ENCODE assay signal across 8 mouse cellular contexts in the genomic region with DNA sequence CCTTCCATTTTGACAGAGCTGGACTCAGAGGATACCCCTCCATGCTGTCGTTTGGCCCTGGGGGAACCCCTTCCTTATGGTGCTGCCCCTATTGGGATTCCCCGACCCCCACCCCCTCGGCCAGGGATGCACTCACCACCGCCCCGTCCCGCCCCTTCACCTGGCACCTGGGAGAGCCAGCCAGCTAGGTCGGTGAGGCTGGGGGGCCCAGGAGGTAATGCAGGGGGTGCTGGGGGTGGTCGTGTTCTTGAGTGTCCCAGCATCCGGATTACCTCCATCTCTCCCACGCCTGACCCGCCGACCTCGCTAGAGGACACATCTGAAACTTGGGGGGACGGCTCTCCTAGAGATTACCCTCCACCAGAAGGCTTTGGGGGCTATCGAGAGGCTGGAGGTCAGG. TPM values are rescaled to one million over a fixed set of nuclear protein-coding genes. Genes with fewer than 3 reads are reported as not detected.
DNase-seq lines count a peak whose midpoint lies in the region; ATAC-seq and TF ChIP-seq lines count a peak whose summit lies in the region.
"Had no signal": no experiment of that assay in that cellular context is flagged by ENCODE, and none has a peak within 500 bp of the region (broad histone marks: within the 10 kb centered on the region; RNA-seq: fewer than 3 reads in every experiment).

No protein-coding gene starts in this region.

- no peak for ATAC-seq in lung, embryonic 14.5 days (ENCODE audit: insufficient read depth)
- ATAC-seq in forebrain, embryonic 11.5 days (replicated peaks; ENCODE audit: low FRiP score) = no peak
- ATAC-seq in hindbrain, embryonic 16.5 days = no peak
- no peak for ATAC-seq in neural tube, embryonic 12.5 days (ENCODE audit: low FRiP score, low read depth)

- no peaks in the 10 kb centered on the region for H3K27me3 ChIP-seq in lung, embryonic 14.5 days (ENCODE audit: insufficient read depth, low read length)
- 0 out of 2 replicates have a peak, but pooled peaks cover 6% of the 10 kb centered on the region for H3K27me3 ChIP-seq in forebrain, embryonic 11.5 days (ENCODE audit: control insufficient read depth, insufficient read depth, low read length)
- H3K27me3 ChIP-seq in hindbrain, embryonic 16.5 days (replicated peaks; ENCODE audit: control insufficient read depth, insufficient read depth, low read length) = peaks cover 7% of the 10 kb centered on the region; the same call in 1 of the 2 replicates
- H3K27me3 ChIP-seq in neural tube, embryonic 12.5 days (replicated peaks) = peaks cover 24% of the 10 kb centered on the region

- H3K4me3 ChIP-seq in lung, embryonic 14.5 days (ENCODE audit: low read depth, low read length) = peak overlapping the region; percentile 75
- peak overlapping the region; percentile 42 for H3K4me3 ChIP-seq in forebrain, embryonic 11.5 days (ENCODE audit: low read depth, low read length)
- peak overlapping the region; percentile 63 for H3K4me3 ChIP-seq in hindbrain, embryonic 16.5 days (ENCODE audit: low read length)
- H3K4me3 ChIP-seq in neural tube, embryonic 12.5 days = peak overlapping the region; percentile 49
- H3K4me3 ChIP-seq: megakaryocyte, embryonic 14.5 days had no signal

- WGBS in lung, embryonic 14.5 days = 2% methylated on average over 15 of the region's 15 CpGs
- 2% methylated on average over 15 of the region's 15 CpGs for WGBS in forebrain, embryonic 11.5 days
- WGBS in hindbrain, embryonic 16.5 days = 5% methylated on average over 15 of the region's 15 CpGs
- WGBS in neural tube, embryonic 12.5 days = 1% methylated on average over 15 of the region's 15 CpGs

- H3K9ac ChIP-seq in lung, embryonic 14.5 days = peak overlapping the region; percentile 81
- H3K9ac ChIP-seq in forebrain, embryonic 11.5 days (ENCODE audit: low read length) = peak overlapping the region; percentile 78
- H3K9ac ChIP-seq in hindbrain, embryonic 16.5 days (ENCODE audit: low read depth, low read length) = peak overlapping the region; percentile 54
- H3K9ac ChIP-seq in neural tube, embryonic 12.5 days = peak overlapping the region; percentile 58; the same call in 1 of the 2 replicates

- H3K4me1 ChIP-seq in lung, embryonic 14.5 days (ENCODE audit: insufficient read depth) = no peaks in the 10 kb centered on the region; the same call in 1 of the 2 replicates
- H3K4me1 ChIP-seq in forebrain, embryonic 11.5 days (replicated peaks; ENCODE audit: control insufficient read depth, insufficient read depth, low read length) = peaks cover 15% of the 10 kb centered on the region; the same call in 1 of the 2 replicates
- H3K4me1 ChIP-seq in hindbrain, embryonic 16.5 days (ENCODE audit: control insufficient read depth, insufficient read depth, low read depth, low read length) = peaks cover 31% of the 10 kb centered on the region
- H3K4me1 ChIP-seq in neural tube, embryonic 12.5 days = peaks cover 27% of the 10 kb centered on the region

- peak overlapping the region; percentile 92 for H3K4me2 ChIP-seq in lung, embryonic 14.5 days
- peak overlapping the region; percentile 61 for H3K4me2 ChIP-seq in forebrain, embryonic 11.5 days (ENCODE audit: low read depth, low read length, severe bottlenecking)
- H3K4me2 ChIP-seq in hindbrain, embryonic 16.5 days (ENCODE audit: low read length) = peak overlapping the region; percentile 85
- H3K4me2 ChIP-seq in neural tube, embryonic 12.5 days (replicated peaks) = peak overlapping the region; percentile 85

- TF ChIP-seq CTCF in lung, embryonic 14.5 days (IDR thresholded peaks at IDR 0.05; ENCODE audit: low read depth) = no peak

- DNase-seq in lung, embryonic 14.5 days = no peak
- DNase-seq in lung, postnatal 14 days = no peak
- peak; percentile 66 for DNase-seq in forebrain, embryonic 11.5 days (ENCODE audit: low spot score)
- DNase-seq in right cerebral cortex, postnatal 10 days (ENCODE audit: low spot score in 2 of 2) = no peak
- no peak for DNase-seq in MN1 (ENCODE audit: low spot score)

- H3K36me3 ChIP-seq in lung, embryonic 14.5 days (ENCODE audit: insufficient read depth) = peaks cover 50% of the 10 kb centered on the region
- H3K36me3 ChIP-seq in forebrain, embryonic 11.5 days (ENCODE audit: control insufficient read depth, insufficient read depth, low read length) = no peaks in the 10 kb centered on the region
- H3K36me3 ChIP-seq in hindbrain, embryonic 16.5 days (ENCODE audit: control insufficient read depth, insufficient read depth, low read length) = no peaks in the 10 kb centered on the region
- H3K36me3 ChIP-seq in neural tube, embryonic 12.5 days = no peaks in the 10 kb centered on the region

- H3K9me3 ChIP-seq in lung, embryonic 14.5 days (ENCODE audit: low read depth, low read length) = no peaks in the 10 kb centered on the region
- no peaks in the 10 kb centered on the region for H3K9me3 ChIP-seq in forebrain, embryonic 11.5 days (ENCODE audit: control insufficient read depth, low read length)
- no peaks in the 10 kb centered on the region for H3K9me3 ChIP-seq in hindbrain, embryonic 16.5 days (ENCODE audit: control insufficient read depth, low read length)
- no peaks in the 10 kb centered on the region for H3K9me3 ChIP-seq in neural tube, embryonic 12.5 days
- H3K9me3 ChIP-seq: megakaryocyte, embryonic 14.5 days had no signal

- peak overlapping the region; percentile 98; the same call in 1 of the 2 replicates for H3K27ac ChIP-seq in lung, embryonic 14.5 days (ENCODE audit: low read depth)
- no peak overlapping the region for H3K27ac ChIP-seq in forebrain, embryonic 11.5 days (ENCODE audit: low read depth, low read length)
- no peak overlapping the region for H3K27ac ChIP-seq in hindbrain, embryonic 16.5 days (ENCODE audit: low read depth, low read length)
- no peak overlapping the region for H3K27ac ChIP-seq in neural tube, embryonic 12.5 days

RNA-seq across cellular contexts. Expression of a gene that starts 3.2 kb away (rescaled TPM):
- polyA plus RNA-seq in lung, embryonic 14.5 days (2014; fragmentation: Nextera tagmentation; extraction: Ambion mirVana) = 58.8 and 66.1 TPM in 2 replicates
- 30.8 and 32.7 TPM in 2 replicates for polyA plus RNA-seq in forebrain, embryonic 11.5 days (2014; fragmentation: Nextera tagmentation; extraction: Ambion mirVana)
- 6.5 and 11.9 TPM in 2 replicates for polyA plus RNA-seq in hindbrain, embryonic 16.5 days (2015; fragmentation: Nextera tagmentation; extraction: Ambion mirVana)
- polyA plus RNA-seq in neural tube, embryonic 12.5 days (2016; fragmentation: Nextera tagmentation; extraction: Ambion mirVana) = 22.0 and 24.8 TPM in 2 replicates

RNA-seq across cellular contexts. Expression of a gene that starts 27.7 kb away (rescaled TPM):
- 18.7 and 19.4 TPM in 2 replicates for polyA plus RNA-seq in lung, embryonic 14.5 days (2014; fragmentation: Nextera tagmentation; extraction: Ambion mirVana)
- polyA plus RNA-seq in forebrain, embryonic 11.5 days (2014; fragmentation: Nextera tagmentation; extraction: Ambion mirVana) = 20.2 and 20.3 TPM in 2 replicates
- 8.4 and 13.7 TPM in 2 replicates for polyA plus RNA-seq in hindbrain, embryonic 16.5 days (2015; fragmentation: Nextera tagmentation; extraction: Ambion mirVana)
- polyA plus RNA-seq in neural tube, embryonic 12.5 days (2016; fragmentation: Nextera tagmentation; extraction: Ambion mirVana) = 19.7 and 21.5 TPM in 2 replicates

RNA-seq across cellular contexts. Expression of a gene that starts 37.5 kb away (rescaled TPM):
- polyA plus RNA-seq in lung, embryonic 14.5 days (2014; fragmentation: Nextera tagmentation; extraction: Ambion mirVana) = 42.5 and 51.4 TPM in 2 replicates
- polyA plus RNA-seq in forebrain, embryonic 11.5 days (2014; fragmentation: Nextera tagmentation; extraction: Ambion mirVana) = 6.6 and 9.7 TPM in 2 replicates
- 2.3 and 3.6 TPM in 2 replicates for polyA plus RNA-seq in hindbrain, embryonic 16.5 days (2015; fragmentation: Nextera tagmentation; extraction: Ambion mirVana)
- 7.9 and 8.7 TPM in 2 replicates for polyA plus RNA-seq in neural tube, embryonic 12.5 days (2016; fragmentation: Nextera tagmentation; extraction: Ambion mirVana)

RNA-seq across cellular contexts. Expression of a gene that starts 42.2 kb away (rescaled TPM):
- 11.6 and 14.1 TPM in 2 replicates for polyA plus RNA-seq in lung, embryonic 14.5 days (2014; fragmentation: Nextera tagmentation; extraction: Ambion mirVana)
- polyA plus RNA-seq in forebrain, embryonic 11.5 days (2014; fragmentation: Nextera tagmentation; extraction: Ambion mirVana) = 6.1 and 7.2 TPM in 2 replicates
- 3.5 and 5.1 TPM in 2 replicates for polyA plus RNA-seq in hindbrain, embryonic 16.5 days (2015; fragmentation: Nextera tagmentation; extraction: Ambion mirVana)
- 9.2 and 10.1 TPM in 2 replicates for polyA plus RNA-seq in neural tube, embryonic 12.5 days (2016; fragmentation: Nextera tagmentation; extraction: Ambion mirVana)

RNA-seq across cellular contexts. Expression of a gene that starts 58.0 kb away (rescaled TPM):
- polyA plus RNA-seq in lung, embryonic 14.5 days (2014; fragmentation: Nextera tagmentation; extraction: Ambion mirVana) = 1.4 and 1.9 TPM in 2 replicates
- polyA plus RNA-seq in forebrain, embryonic 11.5 days (2014; fragmentation: Nextera tagmentation; extraction: Ambion mirVana) = 0.37 TPM in 1 of 2 replicates, not detected in the other
- polyA plus RNA-seq in hindbrain, embryonic 16.5 days (2015; fragmentation: Nextera tagmentation; extraction: Ambion mirVana) = 0.35 and 0.56 TPM in 2 replicates
- polyA plus RNA-seq in neural tube, embryonic 12.5 days (2016; fragmentation: Nextera tagmentation; extraction: Ambion mirVana) = 0.25 and 0.28 TPM in 2 replicates
